Mouse (Mus musculus) stomach, embryonic 16.5 days (tissue): Measurements from ENCODE around the gene Zfp958. TPM values are rescaled to one million over a fixed set of nuclear protein-coding genes. Genes with fewer than 3 reads are reported as not detected.

Experiments
- ATAC-seq: fragments of 200-750 bp; cut with Nextera tagmentation; 2 replicates; pipeline ENCODE4 v1.8.0; 2017; ENCODE audit warnings: moderate number of reproducible peaks, moderate TSS enrichment; ENCODE audit not compliant: insufficient read depth, low FRiP score
- H3K27ac ChIP-seq: fragments of 300-500 bp; sonication (generic); 2 replicates; pipeline ENCODE4 v1.5.1; 2014; ENCODE audit warnings: low read length
- H3K27me3 ChIP-seq: fragments of 300-500 bp; sonication (generic); 2 replicates; pipeline ENCODE4 v1.6.1; 2014; ENCODE audit warnings: low read length, control low read depth, mixed read lengths; ENCODE audit not compliant: control insufficient read depth, insufficient read depth
- H3K36me3 ChIP-seq: fragments of 300-500 bp; sonication (generic); 2 replicates; pipeline ENCODE4 v1.6.1; 2014; ENCODE audit warnings: low read length; ENCODE audit not compliant: control insufficient read depth, insufficient read depth
- H3K4me1 ChIP-seq: fragments of 300-500 bp; sonication (generic); 2 replicates; pipeline ENCODE4 v1.6.1; 2014; ENCODE audit warnings: low read length, control low read depth, mixed read lengths; ENCODE audit not compliant: control insufficient read depth, insufficient read depth
- H3K4me2 ChIP-seq: fragments of 300-500 bp; sonication (generic); 2 replicates; pipeline ENCODE4 v1.6.1; 2014; ENCODE audit warnings: low read depth, low read length, mixed read lengths
- H3K4me3 ChIP-seq: fragments of 300-500 bp; sonication (generic); replicated peaks from 2 replicates; pipeline ENCODE4 v1.5.1; 2014; ENCODE audit warnings: mild to moderate bottlenecking, low read length
- H3K9ac ChIP-seq: fragments of 300-500 bp; sonication (generic); 2 replicates; pipeline ENCODE4 v1.6.1; 2014; ENCODE audit warnings: low read length
- H3K9me3 ChIP-seq: fragments of 300-500 bp; sonication (generic); replicated peaks from 2 replicates; pipeline ENCODE4 v1.6.1; 2016; ENCODE audit warnings: low read length, control low read depth; ENCODE audit not compliant: control insufficient read depth
- WGBS: fragments of 180-500 bp; shearing (Covaris S2); extraction: QIAGEN DNeasy Blood & Tissue Kit; methylation state at CpG from one replicate; pipeline ENCODE4 v1.1.7; 2014; 5-methylcytosine and 5-hydroxymethylcytosine counted together
- polyA plus RNA-seq: library from polyadenylated mRNA; unstranded; fragments of >200 nt; fragmentation: Nextera tagmentation; extraction: Ambion mirVana; gene quantifications from 2 replicates; pipeline ENCODE4 v1.2.1, GENCODE M21; 2015

Gene Zfp958
- polyA plus RNA-seq, 1 experiment from 2014 or later, result 14.2 TPM

DNA sequence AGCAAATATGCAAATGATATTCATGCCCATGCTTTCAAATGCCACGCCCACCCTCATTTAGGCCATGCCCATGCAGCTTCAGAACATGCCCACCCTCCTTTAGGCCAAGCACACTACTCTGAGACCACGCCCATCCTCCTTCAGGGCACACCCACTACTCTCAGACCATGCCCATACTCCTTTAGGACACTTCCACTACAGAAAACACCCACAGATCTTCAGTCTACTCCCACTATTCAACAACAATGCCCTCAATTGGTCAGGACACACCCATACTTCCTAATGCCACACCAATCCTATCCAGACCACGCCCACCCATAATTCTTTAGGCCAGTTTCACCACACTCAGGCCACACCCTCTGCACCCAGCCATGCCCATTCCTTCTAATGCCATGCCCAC is 66.8 kb downstream of the Zfp958 start:
- no peak for ATAC-seq
- H3K9ac ChIP-seq, result no peak overlapping the region
- no peaks in the 10 kb centered on the region for H3K36me3 ChIP-seq
- H3K4me2 ChIP-seq, result no peak overlapping the region
- H3K4me3 ChIP-seq, result no peak overlapping the region
- H3K27ac ChIP-seq, result no peak overlapping the region
- peaks cover 8% of the 10 kb centered on the region; the same call in 1 of the 2 replicates for H3K9me3 ChIP-seq
- H3K27me3 ChIP-seq, result no peaks in the 10 kb centered on the region
- WGBS, result 92% methylated on average over 3 of the region's 3 CpGs
- 0 out of 2 replicates have a peak, but pooled peaks cover 4% of the 10 kb centered on the region for H3K4me1 ChIP-seq

Other genes with a start within 250 kb of the Zfp958 start
- 32.1 and 33.7 TPM in 2 replicates for gene Cers4, start 120.1 kb upstream of the Zfp958 start, polyA plus RNA-seq
- 58.4 and 60.9 TPM in 2 replicates for gene Shcbp1, start 166.4 kb downstream of the Zfp958 start, polyA plus RNA-seq